Mouse (Mus musculus) heart, postnatal 0 days (tissue): Measurements from ENCODE around the gene Dgkq. TPM values are rescaled to one million over a fixed set of nuclear protein-coding genes. Genes with fewer than 3 reads are reported as not detected.

ENCODE experiments used
- ATAC-seq: fragments of 200-750 bp; cut with Nextera tagmentation; 2 replicates; pipeline ENCODE4 v1.8.0; 2017; ENCODE audit warnings: low read depth, moderate number of reproducible peaks, moderate library complexity; ENCODE audit not compliant: insufficient read depth
- DNase-seq: peaks from one replicate; pipeline ENCODE4 v3.0.0-alpha.2; 2016; ENCODE audit warnings: low spot score
- H3K27ac ChIP-seq: fragments of 300-500 bp; sonication (generic); 2 replicates; pipeline ENCODE4 v1.5.1; 2014; ENCODE audit warnings: low read depth, mild to moderate bottlenecking
- H3K27me3 ChIP-seq: fragments of 300-500 bp; sonication (generic); 2 replicates; pipeline ENCODE4 v1.6.1; 2014; ENCODE audit warnings: low read length, mixed read lengths; ENCODE audit not compliant: control insufficient read depth, insufficient read depth
- H3K36me3 ChIP-seq: fragments of 300-500 bp; sonication (generic); replicated peaks from 2 replicates; pipeline ENCODE4 v1.6.1; 2014; ENCODE audit warnings: low read length, mixed read lengths; ENCODE audit not compliant: control insufficient read depth, insufficient read depth
- H3K4me1 ChIP-seq: fragments of 300-500 bp; sonication (generic); 2 replicates; pipeline ENCODE4 v1.6.1; 2014; ENCODE audit warnings: antibody characterized with exemption; ENCODE audit not compliant: control insufficient read depth, insufficient read depth
- H3K4me2 ChIP-seq: fragments of 300-500 bp; sonication (generic); 2 replicates; pipeline ENCODE4 v1.6.1; 2014; ENCODE audit warnings: low read depth, mild to moderate bottlenecking, low read length, moderate library complexity
- H3K4me3 ChIP-seq: fragments of 300-500 bp; sonication (generic); 2 replicates; pipeline ENCODE4 v1.5.1; 2014; ENCODE audit warnings: low read depth, low read length
- H3K9ac ChIP-seq: fragments of 300-500 bp; sonication (generic); replicated peaks from 2 replicates; pipeline ENCODE4 v1.6.1; 2014; ENCODE audit warnings: low read depth, low read length, mixed read lengths
- H3K9me3 ChIP-seq: fragments of 300-500 bp; sonication (generic); replicated peaks from 2 replicates; pipeline ENCODE4 v1.6.1; 2016; ENCODE audit warnings: low read length; ENCODE audit not compliant: control insufficient read depth
- CTCF ChIP-seq: IDR thresholded peaks from 2 replicates; pipeline ENCODE4 v1.5.1; 2016; ENCODE audit warnings: antibody characterized with exemption, control low read depth, low read depth
- EP300 ChIP-seq: IDR thresholded peaks from 2 replicates; pipeline ENCODE4 v1.6.1; 2016; ENCODE audit warnings: antibody characterized with exemption, low read depth
- WGBS: fragments of 180-500 bp; shearing (Covaris S2); extraction: QIAGEN DNeasy Blood & Tissue Kit; methylation state at CpG from one replicate; pipeline ENCODE4 v1.1.7; 2014; 5-methylcytosine and 5-hydroxymethylcytosine counted together
- polyA plus RNA-seq: library from polyadenylated mRNA; unstranded; fragments of >200 nt; fragmentation: Nextera tagmentation; extraction: Ambion mirVana; gene quantifications from 2 replicates; pipeline ENCODE4 v1.2.1, GENCODE M21; 2015
- total RNA-seq: library from RNA; depleted of rRNA; stranded (reverse); fragments of >200 nt; gene quantifications from 2 replicates; pipeline ENCODE4 v1.2.3, GENCODE M21; 2014; ENCODE audit warnings: low replicate concordance

Gene Dgkq
- total and polyA plus RNA-seq, 2 experiments from 2014 or later, result 3.0 to 34.7 TPM

DNA sequence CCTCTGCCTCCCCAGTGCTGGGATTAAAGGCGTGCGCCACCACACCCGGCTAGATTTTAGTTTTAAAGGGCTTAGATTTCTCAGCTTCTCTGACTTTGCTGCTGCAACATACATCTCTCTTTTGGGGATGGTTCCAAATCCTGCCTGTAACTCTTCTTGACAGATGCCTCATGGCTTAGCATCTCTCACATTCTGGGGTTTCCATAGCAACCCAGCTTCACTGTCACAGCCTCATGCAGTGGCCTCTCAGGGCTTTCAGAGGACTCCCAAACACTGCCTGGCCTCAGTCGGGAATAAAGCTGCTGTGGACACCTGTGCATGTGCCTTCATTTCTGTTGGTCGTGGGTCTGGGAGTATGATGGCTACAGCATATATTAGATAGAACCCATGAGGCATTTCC, 19.6 kb upstream of the Dgkq start:
- 76% methylated on average over 5 of the region's 5 CpGs for WGBS
- Histone ChIP-seq H3K9ac (no peak overlapping the region), H3K36me3 (no peaks in the 10 kb centered on the region), H3K27me3 (no peaks in the 10 kb centered on the region), H3K27ac (no peak overlapping the region), H3K9me3 (no peaks in the 10 kb centered on the region), H3K4me1 (0 out of 2 replicates have a peak, but pooled peaks cover 6% of the 10 kb centered on the region), H3K4me2 (no peak overlapping the region), H3K4me3 (no peak overlapping the region)
- DNase-seq (no peak), ATAC-seq (no peak)
- TF ChIP-seq EP300 (no peak), CTCF (no peak)

DNA sequence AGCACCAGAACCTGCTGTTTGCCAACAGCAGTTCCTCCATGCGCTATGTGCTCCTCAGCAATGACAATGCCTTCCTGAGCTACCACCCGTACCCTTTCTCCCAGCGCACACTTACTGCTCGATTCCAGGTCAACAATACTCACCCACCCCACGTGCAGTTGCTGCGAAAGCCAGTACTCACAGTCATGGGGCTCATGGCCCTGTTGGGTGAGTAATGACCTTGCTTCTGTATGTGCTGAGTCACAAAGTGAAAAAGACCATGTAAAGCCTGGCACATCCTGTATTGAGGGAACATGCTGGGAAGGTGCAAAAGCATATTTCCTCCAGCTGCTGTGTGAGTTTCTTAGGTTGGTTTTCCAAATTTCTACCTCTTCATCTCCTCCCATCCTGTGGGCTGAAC, 11.4 kb upstream of the Dgkq start:
- Histone ChIP-seq H3K9ac (no peak overlapping the region), H3K9me3 (no peaks in the 10 kb centered on the region), H3K4me1 (peaks cover 10% of the 10 kb centered on the region), H3K4me3 (no peak overlapping the region), H3K4me2 (no peak overlapping the region), H3K27ac (no peak overlapping the region), H3K36me3 (0 out of 2 replicates have a peak, but pooled peaks cover 18% of the 10 kb centered on the region), H3K27me3 (no peaks in the 10 kb centered on the region)
- no peak for DNase-seq
- WGBS, result 94% methylated on average over 6 of the region's 6 CpGs
- ATAC-seq, result no peak
- TF ChIP-seq CTCF (no peak), EP300 (no peak)

DNA sequence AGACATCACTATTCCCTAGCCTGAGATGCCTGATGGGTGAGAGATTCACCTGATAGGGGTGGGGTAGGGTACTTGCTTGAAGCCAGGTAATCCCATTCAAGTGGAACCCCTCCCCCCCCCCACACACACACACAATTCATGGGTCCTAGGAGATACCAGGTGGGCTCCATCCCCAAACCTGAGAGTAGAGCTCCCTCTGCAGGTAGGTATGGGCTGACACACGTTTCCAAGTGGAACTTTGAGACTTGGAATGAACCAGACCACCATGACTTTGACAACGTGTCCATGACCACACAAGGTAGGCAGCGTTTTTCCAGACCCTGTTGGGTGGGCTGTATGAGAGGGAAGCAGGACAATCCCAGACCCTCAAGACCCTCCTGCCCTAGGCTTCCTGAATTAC, 10.4 kb upstream of the Dgkq start:
- Histone ChIP-seq H3K27me3 (no peaks in the 10 kb centered on the region), H3K9me3 (no peaks in the 10 kb centered on the region), H3K4me3 (no peak overlapping the region), H3K27ac (no peak overlapping the region), H3K36me3 (0 out of 2 replicates have a peak, but pooled peaks cover 18% of the 10 kb centered on the region), H3K4me2 (no peak overlapping the region), H3K4me1 (peaks cover 10% of the 10 kb centered on the region), H3K9ac (no peak overlapping the region)
- no peak for TF ChIP-seq EP300
- peak; percentile 29 for TF ChIP-seq CTCF
- ATAC-seq (no peak), DNase-seq (no peak)
- WGBS, result 53% methylated on average over 3 of the region's 3 CpGs

DNA sequence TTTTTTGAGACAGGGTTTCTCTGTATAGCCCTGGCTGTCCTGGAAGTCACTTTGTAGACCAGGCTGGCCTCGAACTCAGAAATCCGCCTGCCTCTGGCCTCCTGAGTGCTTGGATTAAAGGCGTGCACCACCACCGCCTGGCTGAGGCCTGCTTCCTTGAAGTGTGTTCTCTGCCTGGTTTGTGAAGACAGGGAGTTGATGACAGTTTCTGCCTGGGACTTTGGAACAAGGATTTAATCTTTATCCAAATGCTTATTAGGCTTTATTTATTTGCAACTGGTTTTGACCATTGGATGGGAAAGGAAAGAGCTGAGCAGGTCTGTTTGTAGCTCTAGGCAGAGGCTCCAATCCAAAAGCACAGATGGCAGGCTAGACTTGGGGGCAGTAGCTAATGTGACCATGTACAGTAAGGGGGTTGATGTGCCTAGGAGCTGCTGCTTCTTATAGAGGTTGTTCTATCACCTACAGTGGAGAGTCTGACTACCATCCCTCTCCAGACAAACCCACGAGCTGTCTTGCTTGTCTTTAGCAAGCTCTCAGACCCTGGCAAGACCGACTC, 8.9 kb upstream of the Dgkq start:
- H3K36me3 ChIP-seq, result 0 out of 2 replicates have a peak, but pooled peaks cover 19% of the 10 kb centered on the region
- DNase-seq, result no peak
- no peak overlapping the region for H3K4me3 ChIP-seq
- H3K4me2 ChIP-seq, result no peak overlapping the region
- H3K9ac ChIP-seq, result no peak overlapping the region
- TF ChIP-seq CTCF (no peak), EP300 (no peak)
- H3K27me3 ChIP-seq, result no peaks in the 10 kb centered on the region
- no peak for ATAC-seq
- 87% methylated on average over 6 of the region's 6 CpGs for WGBS
- H3K27ac ChIP-seq, result no peak overlapping the region
- H3K9me3 ChIP-seq, result no peaks in the 10 kb centered on the region
- peaks cover 10% of the 10 kb centered on the region for H3K4me1 ChIP-seq

DNA sequence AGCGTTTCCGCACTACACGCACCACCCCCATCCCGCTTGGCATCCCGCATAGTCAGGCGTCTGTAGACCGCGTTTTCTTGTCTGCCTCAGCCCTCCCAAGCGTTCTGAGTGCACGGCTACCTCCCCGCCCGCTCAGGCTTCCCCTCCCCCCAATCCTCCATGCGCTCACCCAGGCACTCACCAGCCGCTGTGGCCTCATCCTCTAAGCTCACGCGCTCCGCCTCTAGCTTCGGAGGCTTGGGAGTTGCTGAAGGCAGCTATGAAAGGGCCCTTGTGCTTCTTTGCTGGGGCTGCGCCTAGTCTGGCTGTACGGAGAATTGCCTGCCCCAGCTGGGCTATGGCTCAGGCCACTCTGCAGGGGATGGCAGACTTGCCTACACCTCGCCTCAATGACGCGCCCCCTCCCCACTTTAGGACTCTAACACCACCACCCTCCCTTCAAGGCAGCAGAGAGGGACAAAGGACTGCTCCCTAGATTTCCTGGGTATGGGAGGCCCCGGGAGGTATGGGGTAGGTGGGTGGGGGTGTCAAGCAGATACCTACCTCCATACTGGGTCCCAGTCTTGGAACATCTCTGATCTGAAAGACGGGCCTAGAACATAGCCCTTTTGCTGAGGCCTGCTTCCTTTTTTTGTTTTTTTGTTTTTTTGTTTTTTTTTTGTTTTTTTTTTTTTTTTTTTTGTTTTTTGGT, 8.3 kb upstream of the Dgkq start:
- TF ChIP-seq EP300 (no peak), CTCF (no peak)
- peak overlapping the region; percentile 55 for H3K4me2 ChIP-seq
- DNase-seq, result peak; percentile 66
- no peaks in the 10 kb centered on the region for H3K9me3 ChIP-seq
- ATAC-seq, result peak; percentile 78
- 5% methylated on average over 25 of the region's 25 CpGs for WGBS
- H3K27ac ChIP-seq, result peak overlapping the region; percentile 3; the same call in 1 of the 2 replicates
- H3K4me1 ChIP-seq, result peaks cover 10% of the 10 kb centered on the region
- peak overlapping the region; percentile 32 for H3K4me3 ChIP-seq
- H3K27me3 ChIP-seq, result no peaks in the 10 kb centered on the region
- peak overlapping the region; percentile 48 for H3K9ac ChIP-seq
- H3K36me3 ChIP-seq, result 0 out of 2 replicates have a peak, but pooled peaks cover 18% of the 10 kb centered on the region
